Mouse (Mus musculus) lung, postnatal 10 days (tissue): ENCODE results near the gene Il10rb.

Source experiments
- DNase-seq: peaks from one replicate; pipeline ENCODE4 v3.0.0; 2021

The Il10rb gene

DNA sequence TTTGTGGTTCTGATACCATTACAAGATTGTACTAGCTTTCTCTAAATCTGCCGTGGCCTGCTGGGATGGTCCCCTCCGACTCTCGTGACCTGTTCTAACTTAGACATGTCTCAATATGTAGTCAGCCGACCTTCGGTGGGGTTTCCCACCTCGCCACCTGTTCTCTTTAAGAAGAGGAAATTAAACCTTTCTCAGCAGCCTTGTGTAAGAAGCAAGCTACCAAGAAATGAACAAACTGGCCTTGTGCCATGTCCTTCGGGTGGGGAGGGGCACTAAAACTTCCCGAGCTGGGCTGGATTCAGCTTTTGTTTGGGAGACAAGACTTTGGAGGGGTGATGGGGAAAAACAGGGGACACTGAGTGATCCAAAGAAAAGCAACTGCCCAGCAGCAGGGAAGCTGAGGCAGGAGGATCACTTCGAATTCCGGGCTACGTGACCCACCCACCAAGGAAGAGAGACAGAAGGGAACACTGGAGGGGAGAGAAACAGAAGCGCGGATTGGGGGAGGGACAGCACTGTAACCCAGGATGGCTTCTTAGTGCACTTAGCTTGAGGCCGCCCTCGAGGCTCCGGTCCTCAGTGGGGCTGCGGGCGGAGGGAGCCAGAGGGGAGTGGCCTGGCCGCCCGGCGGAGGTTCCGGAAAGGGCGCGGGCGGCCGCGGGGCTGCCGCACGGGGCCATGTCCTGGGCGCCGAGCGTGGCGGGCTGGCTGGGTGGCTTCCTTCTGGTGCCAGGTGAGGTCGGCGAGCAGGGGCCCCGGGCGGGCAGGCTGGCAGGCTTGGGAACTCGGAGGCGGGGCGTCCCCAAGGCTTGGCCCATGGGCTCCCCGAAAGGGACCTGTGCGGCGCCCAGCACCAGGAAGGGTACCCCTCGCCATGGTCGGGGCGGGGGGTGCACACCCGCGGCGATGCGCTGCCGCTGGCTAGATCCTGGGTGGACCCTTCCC is at the start of gene Il10rb:
Gene Il10rb, plus strand, starts transcription at position 525 of the 945 bp plus-strand sequence.
- peak; percentile 86 for DNase-seq

DNA sequence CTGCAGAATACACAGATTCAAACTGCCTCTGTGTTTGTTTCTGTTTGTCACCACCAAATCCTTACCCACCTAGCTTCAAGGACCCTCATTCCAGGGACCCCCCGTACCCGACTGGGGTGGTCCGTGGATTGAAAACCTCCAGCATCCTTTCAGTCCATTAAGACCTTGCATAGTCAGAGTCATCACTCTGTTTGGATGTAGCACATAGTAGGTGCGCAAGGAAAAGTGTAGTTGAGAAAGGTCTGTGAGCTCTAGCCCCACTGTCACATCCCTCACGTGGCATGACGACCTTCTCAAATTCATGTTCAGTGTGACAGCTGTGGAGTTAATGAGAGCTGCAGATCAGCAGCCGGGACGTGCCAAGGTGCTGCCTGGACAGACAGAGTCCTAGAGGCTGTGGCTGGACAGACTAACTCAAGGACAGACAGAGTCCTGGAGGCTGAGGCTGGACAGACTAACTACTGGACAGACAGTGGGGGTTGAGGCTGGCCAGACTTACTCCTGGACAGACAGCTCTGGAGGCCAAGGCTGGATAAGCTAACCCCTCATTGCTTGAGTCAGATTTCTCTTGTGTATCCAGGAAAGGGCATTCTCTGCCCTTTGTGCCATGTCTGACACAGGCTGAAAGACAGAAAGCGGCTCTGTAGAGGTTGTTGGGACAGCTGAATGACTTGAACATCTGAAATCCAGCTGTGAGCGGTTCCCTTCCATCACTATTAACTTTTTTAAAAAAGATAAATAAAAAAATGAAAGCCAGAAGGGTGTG is 49.0 kb upstream of the Il10rb start:
- DNase-seq, result no peak

DNA sequence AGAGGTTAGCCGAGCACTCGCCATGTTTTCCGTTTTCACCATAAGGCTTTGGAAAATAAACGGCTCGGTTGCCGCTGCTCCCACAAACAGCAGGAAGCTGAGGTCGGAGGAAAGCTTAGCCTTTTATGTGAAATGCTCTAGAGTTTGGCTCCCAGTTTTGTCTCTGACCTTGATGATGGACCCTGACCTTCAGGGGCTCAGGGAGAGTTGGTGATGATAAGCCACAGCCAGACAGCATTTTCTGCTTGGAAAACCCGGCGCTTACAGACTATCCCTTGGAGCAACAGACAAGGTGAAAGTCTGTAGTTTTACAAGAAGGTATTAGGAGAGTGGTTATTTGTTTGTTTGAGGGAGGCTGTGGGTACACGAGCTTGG is 48.5 kb upstream of the Il10rb start:
- DNase-seq, result no peak

DNA sequence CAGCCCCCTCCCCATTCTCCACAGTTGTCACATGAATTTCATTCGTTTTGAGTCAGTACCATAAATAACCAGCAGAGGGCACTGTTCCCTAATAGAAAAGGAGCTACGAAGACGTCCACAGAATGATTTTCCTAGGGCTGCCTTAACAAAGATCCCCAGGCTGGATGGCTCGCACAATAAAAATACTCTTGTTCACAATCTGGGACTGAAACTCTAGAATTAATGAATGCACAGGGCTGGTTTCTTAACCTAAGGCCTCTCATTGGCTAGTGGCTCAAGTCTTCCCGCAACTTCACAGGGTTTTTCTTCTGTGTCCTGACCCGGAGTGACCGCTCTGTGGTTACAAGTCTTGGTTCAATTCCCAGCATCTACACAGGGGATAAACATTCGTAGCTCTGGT is 47.4 kb upstream of the Il10rb start:
- peak; percentile 84 for DNase-seq

DNA sequence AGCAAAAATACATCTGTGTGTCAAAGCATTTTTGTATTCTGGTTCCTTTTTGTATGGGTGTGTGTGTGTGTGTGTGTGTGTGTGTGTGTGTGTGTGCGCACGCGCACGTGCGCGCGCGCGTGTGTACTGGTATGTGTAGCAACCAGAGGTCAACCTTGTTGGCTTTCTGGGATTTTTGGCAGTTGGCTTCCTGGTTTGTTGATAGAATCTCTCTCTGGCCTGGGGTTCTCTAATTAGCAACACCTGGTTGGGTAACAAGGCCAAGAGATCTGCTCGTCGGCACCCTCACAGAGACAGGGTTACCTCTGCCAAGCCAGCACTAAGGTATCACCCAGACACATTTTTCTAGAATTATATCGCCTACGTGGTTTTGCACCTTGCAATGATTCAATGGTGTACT is 46.4 kb upstream of the Il10rb start:
- DNase-seq, result peak; percentile 16

DNA sequence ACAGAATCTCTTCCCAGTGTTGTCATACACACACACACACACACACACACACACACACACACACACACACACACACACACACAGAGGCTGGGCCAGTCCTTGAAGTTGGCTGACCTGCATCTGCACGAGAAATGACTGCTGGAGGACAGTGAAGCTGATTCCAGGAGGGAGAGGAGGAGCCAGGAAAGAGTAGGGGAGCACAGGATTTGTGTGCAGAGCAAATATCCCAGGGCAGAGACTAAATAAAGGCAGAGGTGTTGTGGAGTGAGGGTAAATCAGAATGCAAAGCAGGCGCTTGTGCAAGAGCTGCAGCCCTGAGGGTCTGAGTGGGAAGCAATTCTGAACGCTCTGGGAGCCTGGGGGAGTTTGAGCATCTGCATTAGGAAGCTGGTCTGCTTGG is 45.8 kb upstream of the Il10rb start:
- DNase-seq, result peak; percentile 33

DNA sequence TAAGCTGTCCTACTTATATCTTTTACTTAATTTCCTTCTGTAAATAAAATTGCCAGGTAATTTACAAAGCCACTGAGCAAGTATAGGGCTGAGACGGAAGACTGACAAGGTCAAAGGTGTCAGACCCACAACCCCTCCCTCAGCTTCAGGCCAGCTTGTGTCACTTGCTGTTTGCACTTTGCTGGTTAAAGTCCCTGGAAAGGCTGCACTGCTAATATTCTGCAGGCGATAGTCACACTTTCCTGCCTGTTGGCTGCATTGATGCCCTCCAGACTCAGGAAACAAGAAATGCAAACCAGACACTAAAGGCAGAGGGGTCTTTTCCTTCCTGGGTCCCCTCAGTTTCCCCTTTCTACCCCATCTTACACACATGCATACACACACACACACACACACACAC is 44.0 kb upstream of the Il10rb start:
- DNase-seq, result no peak

DNA sequence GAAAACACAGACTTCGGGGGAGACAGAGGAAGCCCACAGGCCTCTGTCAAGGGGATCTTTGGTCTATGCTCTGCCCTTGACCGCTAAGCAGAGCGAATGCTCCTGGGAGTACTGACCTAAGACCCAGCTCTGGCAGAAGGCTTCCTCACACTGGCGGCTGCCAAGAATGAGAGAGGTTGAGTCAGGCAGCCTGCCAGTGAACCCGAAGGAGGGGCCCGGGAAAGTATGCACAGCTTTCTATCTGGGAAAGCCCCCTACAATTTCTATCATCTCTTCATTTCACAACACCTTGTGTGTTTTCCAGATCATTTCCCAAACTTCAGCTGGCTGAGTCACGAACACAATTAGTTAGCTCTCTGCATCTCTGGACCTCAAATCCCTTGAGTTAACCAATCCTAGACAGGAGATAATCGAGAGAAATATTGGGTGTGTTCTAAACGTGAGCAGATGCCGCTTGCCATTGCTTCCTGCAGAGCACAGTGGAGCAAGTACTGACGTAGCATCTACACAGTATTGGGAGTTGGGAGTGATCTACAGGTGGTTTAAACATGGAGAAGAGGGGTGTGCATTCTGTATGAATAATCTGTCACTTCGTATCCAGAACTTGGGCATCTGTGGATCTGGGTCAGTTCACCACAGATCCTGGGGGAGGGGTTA is 43.2 kb upstream of the Il10rb start:
- DNase-seq, result peak; percentile 83

DNA sequence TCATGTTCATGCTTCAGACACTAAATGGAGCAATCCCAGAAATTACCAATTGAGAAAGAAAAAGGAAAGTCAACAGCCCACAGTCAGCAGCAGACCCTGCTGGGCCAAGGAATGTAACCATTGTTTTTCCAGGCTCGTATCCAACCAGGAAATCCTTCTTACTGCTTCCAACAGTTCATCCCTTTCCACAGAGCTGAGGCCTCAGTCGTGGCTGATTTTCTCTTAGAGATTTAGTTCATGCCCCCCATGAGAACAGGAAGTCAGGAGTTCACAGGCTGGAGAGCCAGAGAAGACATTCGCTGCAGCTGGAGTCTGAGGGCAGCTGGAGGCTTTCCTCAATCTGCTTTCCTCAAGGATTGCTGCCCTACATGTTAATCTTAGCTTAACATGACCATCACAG is 42.5 kb upstream of the Il10rb start:
- peak; percentile 85 for DNase-seq

DNA sequence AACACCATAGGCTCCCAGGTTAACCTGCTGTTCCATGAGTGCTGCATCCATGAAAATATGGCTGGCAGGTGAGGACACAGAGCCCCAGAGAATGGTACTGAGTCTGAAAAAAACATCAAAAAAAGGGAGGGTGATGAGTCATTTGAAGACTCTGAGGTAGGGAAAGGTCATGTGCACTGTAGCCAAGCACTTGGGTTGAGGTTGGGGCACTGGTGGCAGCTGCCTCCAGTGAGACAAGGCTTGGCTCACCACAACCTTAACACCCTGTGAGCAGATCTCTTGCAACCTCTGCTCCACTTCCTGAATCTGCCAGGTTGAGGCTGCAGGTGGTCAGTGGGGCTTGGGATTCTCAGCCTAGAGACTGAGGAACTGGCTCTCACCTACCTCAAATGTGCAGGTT is 39.4 kb upstream of the Il10rb start:
- DNase-seq, result no peak

DNA sequence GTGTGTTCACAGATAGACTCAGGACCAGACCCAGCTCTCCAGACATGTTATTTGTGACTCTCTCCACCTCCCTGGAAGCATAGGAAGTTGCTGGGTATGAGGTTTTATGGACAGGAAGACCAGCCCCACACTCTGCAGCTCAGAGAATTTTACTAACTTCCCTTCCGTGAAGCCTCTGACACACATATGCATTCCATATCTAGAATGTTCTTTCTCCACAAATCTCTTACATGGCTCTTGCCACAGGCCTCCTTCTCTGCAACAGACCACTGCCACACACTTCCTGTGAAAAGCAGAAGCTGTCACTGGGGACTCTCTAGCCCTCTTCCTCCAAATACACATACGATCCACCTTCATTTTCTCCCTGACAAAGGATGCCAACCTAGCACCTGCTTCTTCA is 38.9 kb upstream of the Il10rb start:
- DNase-seq, result no peak

DNA sequence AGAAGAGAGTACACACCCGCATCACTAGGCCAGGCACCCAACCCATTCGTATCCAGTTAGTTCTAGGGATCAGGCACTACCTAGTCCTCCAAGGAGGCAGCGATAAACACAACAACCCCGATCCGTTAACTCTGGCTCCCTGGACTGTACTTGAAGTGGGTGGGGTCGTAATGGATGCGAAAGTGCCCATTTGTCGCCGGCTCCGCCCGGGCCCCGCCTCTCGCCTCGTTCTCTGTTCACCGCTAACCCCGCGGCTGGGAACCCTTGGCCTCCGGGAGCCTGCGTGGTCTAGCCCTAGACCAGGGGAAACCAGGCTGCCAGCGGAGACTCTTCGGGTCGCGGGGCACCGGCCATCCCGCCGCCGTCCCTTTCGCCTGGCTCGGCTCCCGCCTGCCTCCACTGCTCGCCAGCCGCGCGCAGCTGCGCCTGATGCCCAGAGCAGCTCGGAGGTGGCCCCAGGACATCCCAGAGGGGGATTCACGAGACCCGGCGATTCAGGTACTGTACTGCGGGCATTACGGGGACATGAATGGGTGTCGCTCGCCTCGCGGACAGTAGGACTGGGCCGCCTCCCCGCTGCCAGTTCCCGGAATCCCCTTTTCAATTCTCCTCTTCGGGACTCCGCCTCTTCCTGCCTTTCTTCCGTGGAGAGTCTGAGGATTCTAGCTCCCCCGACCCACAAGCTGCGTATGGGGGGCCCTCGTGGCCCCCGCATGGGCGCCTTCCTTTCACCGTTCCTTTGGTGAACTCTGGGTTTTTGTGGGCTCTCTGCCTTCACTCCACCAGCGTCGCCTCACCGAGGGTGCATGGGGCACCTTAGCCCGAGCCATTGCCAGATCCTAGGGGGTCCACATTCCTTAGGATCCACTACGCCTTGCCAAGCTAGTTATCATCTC is 33.1 kb upstream of the Il10rb start, which contains the start of gene Ifnar2:
Gene Ifnar2, plus strand, starts transcription at position 207 of the 896 bp plus-strand sequence.
- DNase-seq, result peak; percentile 91

DNA sequence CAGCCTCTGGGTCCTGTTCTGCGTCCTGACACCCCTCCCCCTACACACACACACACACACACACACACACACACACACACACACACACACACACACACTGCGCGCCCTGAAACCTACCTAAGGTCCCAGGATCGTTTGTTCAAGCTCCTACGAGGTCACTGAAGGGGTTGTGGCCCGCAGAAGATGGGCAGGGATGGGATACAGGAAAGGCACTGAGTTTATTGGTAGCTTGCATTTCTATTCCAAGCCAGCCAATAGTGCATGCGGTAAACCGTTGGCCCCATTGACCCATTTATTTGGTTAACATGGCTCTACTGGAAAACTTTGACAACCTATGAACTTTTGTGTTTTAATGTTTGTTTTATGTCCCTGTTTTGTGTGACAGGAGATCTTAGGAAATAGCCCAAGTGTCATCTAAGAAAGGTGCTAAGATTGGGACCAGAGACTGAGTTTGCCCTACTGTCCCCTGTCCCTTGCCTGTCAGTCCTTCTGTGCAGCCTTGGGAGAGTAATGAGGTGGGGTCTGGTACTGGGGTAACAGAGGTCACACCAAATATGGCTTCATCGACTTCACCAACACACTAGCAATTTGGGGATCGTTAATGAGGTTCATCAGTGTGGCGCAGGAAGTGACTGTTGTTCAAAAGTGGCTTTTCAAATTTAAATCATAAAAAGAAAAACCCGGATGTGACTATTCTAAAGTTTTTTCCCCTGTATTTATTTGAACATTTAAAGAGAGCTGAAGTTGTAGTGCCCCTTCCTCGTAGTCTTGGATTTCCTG is 32.3 kb upstream of the Il10rb start:
- peak; percentile 30 for DNase-seq

DNA sequence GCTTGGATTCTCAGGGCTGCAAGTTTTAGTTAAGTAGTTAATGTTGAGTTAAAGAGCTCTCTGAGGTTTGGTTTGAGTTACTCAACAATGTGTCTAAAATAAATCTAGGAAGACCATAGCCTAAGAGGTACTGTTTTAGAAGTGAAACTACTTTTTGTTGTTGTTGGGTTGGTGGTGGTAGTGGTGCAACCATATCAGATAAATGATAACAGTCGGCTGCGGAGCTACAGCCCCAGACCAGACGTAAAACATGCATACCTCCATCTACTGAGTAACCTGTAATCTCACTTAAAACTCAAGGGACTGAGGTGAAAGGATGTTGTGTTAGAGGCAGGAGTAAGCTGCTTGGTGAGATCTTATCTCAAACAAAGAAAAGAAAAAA is 31.7 kb upstream of the Il10rb start:
- no peak for DNase-seq

DNA sequence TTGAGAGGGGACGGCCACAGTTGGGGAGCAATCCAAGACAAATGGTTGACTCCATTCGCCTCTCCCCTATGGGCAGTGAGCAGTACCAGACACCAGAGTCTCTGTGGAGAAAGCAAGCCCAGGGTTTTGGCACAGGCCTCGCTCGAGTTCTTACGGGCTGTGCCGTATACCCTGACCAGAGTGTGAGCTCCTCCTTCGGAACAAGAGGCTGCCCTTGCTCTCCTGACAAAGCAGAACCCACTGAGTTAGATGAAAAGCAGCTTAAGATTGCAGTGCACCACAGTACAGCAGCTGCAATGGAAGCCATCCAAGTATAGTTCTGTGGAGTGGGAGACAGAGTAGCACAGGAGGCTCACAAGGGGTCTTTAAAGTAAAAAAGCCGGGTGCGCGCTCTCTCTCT is 29.3 kb upstream of the Il10rb start:
- DNase-seq, result peak; percentile 53

DNA sequence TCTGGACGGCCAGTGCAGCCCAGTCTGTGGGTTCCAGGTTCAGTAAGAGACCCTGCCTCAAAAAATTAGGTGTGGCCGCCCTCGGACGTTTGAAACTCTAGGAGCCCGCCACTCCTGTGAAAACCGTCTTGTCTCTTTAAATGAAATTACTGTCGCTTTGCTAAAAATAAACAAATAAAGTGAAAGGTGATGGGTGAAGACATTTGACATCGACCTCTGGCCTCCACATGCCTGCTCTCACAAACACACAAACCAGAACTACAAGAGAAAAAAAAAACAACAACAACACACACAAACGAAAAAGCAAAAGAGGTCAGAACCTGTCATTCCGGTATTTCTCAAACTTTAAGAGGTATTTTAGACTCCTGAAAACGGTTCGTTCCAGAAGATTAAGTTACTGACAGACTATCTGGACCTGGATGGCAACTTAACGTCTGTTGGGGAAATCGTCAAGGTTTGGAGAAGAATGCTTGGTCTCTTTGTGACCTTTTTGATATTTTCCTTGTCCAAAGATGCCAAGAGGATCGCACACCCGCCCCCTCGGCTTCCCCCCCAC is 27.5 kb upstream of the Il10rb start:
- DNase-seq, result peak; percentile 28

DNA sequence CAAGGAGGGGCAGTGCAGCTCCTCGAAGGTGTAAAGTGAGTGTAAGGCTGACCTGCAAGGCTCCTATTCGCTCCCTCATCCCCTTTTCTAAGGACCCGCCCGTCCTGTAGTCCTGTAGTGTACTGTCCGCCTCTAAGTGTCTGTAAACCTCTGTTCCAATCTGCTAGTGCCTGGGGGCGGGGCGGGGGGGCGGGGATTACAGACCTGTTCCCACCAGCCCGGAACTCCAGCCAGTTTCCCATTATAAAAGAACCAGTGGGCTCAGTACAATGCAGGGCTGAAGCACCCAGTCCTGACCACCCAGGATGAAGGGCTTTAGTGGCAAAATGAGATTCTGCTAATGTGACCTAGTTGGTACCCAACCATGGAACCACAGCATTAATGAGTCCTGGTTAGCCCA is 27.0 kb upstream of the Il10rb start:
- DNase-seq, result peak; percentile 31

DNA sequence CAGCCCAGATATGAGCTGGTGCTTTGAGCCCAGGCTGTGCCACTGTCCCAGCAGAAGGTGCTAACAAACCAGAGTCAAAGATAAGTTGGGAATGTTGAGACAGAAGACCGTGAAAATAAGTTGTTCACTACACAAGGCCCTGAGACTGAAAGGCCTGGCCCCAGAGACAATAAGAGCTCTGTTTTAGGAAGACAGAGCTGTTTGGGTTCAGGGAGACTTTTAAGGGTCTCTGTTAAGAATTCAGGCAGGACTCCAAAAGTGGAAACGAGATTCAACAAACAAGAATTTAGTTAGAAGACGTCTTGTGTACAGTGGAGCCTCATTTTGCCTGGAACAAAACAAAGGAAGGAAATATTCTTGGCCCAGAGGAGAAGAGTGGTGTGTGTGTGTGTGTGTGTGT is 26.6 kb upstream of the Il10rb start:
- DNase-seq, result peak; percentile 48

DNA sequence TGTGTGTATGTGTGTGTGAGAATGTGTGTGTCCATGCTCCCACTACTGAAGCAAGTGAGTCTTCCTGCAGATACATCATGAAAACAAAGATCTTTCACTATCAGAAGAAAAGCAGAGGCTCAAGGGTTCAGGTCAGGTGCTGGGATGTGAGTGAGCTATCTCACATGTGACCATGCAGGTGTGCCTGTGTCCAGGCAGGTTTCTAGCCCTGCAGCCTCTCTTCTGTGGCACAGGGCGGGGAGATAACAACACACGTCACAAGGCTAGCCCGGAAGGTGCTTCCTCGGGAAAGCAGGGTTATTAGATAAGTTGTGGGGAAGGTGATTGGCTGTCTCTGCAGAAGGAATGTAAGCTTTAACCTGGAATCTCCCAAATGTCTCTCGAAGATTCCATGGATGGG is 25.8 kb upstream of the Il10rb start:
- no peak for DNase-seq

DNA sequence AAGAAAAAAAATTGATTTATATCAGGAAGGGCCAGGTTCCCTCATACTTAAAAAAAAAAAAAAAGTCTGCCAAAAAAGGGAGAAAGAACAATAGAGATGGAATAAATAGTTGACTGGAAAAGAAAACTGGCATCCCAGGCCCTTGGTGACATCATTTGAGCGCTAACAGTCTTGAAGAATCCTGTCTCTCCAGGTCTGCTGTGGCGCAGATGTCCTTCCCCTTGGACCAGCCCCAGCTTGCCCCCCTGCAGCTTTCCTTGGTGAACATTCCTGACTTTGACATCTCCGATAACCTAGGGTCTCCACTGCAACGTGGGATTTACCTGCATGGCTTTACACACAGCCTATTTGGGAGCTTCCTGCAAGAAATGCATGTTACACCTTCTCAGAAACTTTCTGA is 24.4 kb upstream of the Il10rb start:
- no peak for DNase-seq

DNA sequence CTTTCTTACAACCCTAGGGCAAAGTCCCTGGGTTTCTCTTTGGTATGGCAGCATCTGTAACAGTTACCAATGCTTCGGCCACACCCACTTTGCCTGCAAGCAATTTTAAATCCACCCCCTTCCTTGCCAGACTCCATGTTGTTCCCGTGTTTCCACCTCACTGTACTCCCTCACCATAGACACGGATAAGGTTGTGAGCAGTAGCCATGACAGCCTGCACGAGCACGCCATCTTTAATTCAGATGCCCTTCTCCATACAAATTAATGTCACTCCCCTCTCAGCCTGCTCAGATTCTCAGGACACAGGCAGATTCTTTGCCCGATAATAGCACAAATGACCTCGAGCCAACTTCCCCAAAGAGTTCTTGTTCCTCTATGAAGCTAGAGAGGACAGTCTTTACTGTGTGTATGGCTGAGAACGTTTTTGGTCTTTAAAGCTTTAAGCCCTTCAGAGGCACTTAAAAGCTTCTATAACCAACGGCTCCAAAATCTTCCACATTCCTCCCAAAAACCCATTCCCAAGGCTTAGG is 23.6 kb upstream of the Il10rb start:
- DNase-seq, result no peak
